Mouse (Mus musculus): ENCODE results near the gene Rhbdd1. TPM values are rescaled to one million over a fixed set of nuclear protein-coding genes. Genes with fewer than 3 reads are reported as not detected.

The Rhbdd1 gene
- total RNA-seq, 2 experiments from 2014 or later: 7.4 to 7.6 TPM

DNA sequence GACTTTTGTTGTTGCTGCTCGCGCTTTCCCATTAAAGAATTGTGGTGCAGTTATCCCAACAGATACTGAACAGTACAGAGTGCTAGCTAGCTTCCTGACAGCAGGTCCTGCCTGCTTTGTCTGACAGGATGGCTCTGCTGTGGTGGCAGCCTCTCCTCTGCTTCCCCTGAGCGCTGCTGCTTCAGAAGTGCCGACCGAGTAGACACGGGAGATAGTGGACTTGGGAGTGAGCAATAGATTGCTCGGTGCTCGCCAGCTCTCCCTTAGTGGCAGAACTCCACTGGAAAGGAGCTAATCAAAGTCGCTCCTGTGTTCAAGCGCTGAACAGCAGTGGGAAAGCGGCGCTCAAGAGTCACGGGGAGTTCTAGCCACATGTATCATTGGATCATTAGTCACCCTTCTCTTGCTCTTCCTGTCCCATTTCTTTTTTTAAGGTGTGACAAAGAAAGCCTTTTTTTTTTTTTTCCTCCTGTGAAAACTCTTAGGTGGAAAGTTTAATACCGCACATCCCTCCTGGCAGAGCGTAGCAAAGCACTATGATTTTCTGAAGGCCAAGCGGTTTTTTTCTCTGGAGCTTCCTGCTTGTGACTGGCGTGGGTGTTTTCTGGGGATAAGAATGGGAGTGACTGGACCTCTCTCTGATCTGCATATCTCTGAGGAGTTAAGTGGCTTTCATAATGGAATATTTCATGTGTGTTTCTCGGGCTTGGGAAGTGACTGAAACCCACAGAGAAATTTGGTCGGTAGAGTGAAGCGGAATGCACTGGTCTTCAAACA, 42.8 kb downstream of the Rhbdd1 start:
- H3K4me3 ChIP-seq: peak overlapping the region; percentile 42
- H3K27ac ChIP-seq: peak overlapping the region; percentile 18; the same call in 1 of the 2 replicates
- DNase-seq (ENCODE audit: low spot score in 2 of 2): peak; percentile 3 to 18
- peak; percentile 26; the same call in 1 of the 2 replicates for TF ChIP-seq CTCF (conservative IDR thresholded peaks at IDR 0.05)

- TF ChIP-seq CTCF (conservative IDR thresholded peaks at IDR 0.05): no peak
- no peak overlapping the region for H3K27ac ChIP-seq
- no peak overlapping the region for H3K4me3 ChIP-seq
- DNase-seq (ENCODE audit: low spot score in 2 of 2): no peak
These were observed 43.4 kb downstream of the Rhbdd1 start for GRCm38 (mm10) chr1:82359648-82360026.

DNA sequence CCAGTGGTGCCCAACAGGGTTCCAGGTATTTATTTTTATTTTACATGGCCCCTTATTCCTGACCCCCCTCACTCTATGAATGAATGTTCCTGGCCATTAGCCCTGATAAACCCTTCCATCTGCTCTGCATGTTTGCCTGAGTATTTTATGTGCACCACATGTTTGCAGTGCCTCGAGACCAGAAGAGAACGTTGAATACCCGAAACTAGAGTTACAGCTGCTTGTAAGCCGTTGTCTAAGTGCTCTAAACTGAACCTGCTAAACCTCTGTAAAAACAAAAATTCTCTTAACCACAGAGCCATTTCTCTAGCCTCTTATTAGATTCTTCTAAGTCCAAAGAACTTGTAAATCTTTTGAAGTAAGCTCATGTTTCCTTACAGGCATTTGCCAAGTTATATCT, 45.0 kb downstream of the Rhbdd1 start:
- no peak for TF ChIP-seq CTCF (conservative IDR thresholded peaks at IDR 0.05)
- no peak overlapping the region for H3K27ac ChIP-seq
- H3K4me3 ChIP-seq: no peak overlapping the region
- DNase-seq (ENCODE audit: low spot score in 2 of 2): no peak

- no peak overlapping the region for H3K27ac ChIP-seq
- H3K4me3 ChIP-seq: no peak overlapping the region
- no peak for TF ChIP-seq CTCF (conservative IDR thresholded peaks at IDR 0.05)
- DNase-seq (ENCODE audit: low spot score in 2 of 2): peak in 1 of 2 experiments; percentile 3
These were observed 45.9 kb downstream of the Rhbdd1 start for GRCm38 (mm10) chr1:82362165-82362564.

DNA sequence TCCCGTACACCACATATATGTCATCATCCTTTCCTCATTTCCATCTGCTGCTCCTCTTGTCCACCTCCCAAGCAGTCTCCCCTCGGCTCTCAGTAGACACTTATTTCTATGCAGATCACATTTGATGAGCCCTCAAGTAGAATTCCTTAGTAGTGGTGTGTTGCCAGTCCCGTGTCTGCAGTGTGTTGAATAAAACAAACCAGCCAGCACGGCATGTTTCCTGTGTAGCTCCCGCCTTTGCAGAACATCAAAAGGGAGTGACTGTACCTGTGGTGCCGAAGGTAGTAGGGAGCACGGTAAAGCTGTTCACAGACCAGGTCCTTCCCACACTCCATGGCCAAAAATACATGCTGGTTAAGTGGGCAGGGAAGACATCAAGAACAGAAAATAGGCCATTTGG, 47.8 kb downstream of the Rhbdd1 start:
- Histone ChIP-seq H3K4me3 (no peak overlapping the region), H3K27ac (no peak overlapping the region)
- DNase-seq (ENCODE audit: low spot score in 2 of 2): no peak
- TF ChIP-seq CTCF (conservative IDR thresholded peaks at IDR 0.05): no peak

DNA sequence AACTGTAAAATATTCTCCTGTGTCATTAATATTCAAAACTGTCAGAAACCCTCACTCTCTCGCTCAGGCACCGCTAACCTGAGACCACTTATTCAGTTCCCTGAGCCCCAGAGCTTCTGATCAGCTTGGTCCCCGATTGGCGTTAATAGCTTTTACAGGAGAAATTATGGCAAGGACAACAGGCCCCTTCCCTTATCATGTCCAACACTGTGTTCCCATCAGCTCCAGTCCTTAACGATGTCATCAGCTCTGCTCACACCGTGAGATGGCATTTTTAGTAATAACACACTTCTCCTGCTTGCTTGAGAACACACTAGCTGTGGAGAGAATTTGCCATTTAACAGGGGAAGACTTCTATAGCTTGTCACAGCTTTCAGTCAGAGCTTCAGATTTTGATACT, 48.2 kb downstream of the Rhbdd1 start:
- TF ChIP-seq CTCF (conservative IDR thresholded peaks at IDR 0.05): no peak

GRCm38 (mm10) chr1:82371636-82372428, 55.6 kb downstream of the Rhbdd1 start:
- no peak overlapping the region for H3K27ac ChIP-seq
- no peak overlapping the region for H3K4me3 ChIP-seq
- no peak for DNase-seq (ENCODE audit: low spot score in 2 of 2)
- peak; percentile 20; the same call in 1 of the 2 replicates for TF ChIP-seq CTCF (conservative IDR thresholded peaks at IDR 0.05)

More for the DNA sequence above, 48.2 kb downstream of the Rhbdd1 start:
- H3K4me3 ChIP-seq: no peak overlapping the region
- H3K27ac ChIP-seq: no peak overlapping the region
- no peak for DNase-seq (ENCODE audit: low spot score in 2 of 2)

DNA sequence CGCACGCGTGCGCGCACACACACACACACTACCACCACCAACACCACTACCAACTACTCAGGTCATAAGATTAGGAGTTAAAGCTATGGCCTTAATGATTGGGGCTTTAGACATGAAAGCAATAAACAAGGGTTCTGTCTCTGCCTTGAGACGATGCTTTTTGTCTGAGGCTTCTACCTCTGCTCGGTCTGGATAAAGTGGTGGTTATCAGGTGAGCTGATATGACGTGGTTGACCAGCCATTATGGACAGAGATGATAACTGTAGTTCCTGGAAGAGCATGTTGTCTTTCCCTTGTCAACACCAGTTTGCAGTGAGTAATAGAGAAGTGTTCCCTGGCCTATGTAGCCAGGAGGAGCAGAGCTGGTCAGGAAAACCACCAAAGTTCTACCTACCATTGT, 57.7 kb downstream of the Rhbdd1 start:
- Histone ChIP-seq H3K27ac (no peak overlapping the region), H3K4me3 (no peak overlapping the region)
- TF ChIP-seq CTCF (conservative IDR thresholded peaks at IDR 0.05): no peak
- no peak for DNase-seq (ENCODE audit: low spot score in 2 of 2)

DNA sequence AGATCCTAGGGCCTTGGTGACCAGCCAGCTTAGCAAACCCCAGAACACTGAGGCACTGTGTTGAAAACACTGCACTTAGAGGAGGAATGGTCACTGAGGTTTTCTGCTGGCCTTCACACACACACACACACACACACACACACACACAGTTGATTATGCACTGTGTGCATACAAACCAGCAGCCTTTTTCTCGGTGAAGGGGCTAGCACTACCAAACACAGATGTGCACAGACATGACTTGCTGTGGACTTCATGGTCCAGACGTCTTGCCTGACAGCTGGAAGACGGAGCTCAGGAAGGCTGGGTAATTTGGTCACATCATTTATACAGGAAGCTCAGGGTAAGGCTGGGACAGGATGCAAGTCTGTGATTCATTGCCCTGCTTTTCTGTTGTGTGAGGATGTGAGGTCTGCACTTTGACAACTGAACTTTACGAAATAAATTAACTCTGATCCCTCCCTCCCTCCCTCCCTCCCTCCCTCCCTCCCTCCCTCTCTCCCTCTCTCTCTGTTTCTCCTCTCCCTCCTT, 58.6 kb downstream of the Rhbdd1 start:
- TF ChIP-seq CTCF (conservative IDR thresholded peaks at IDR 0.05): no peak
- Histone ChIP-seq H3K27ac (no peak overlapping the region), H3K4me3 (no peak overlapping the region)
- no peak for DNase-seq (ENCODE audit: low spot score in 2 of 2)

DNA sequence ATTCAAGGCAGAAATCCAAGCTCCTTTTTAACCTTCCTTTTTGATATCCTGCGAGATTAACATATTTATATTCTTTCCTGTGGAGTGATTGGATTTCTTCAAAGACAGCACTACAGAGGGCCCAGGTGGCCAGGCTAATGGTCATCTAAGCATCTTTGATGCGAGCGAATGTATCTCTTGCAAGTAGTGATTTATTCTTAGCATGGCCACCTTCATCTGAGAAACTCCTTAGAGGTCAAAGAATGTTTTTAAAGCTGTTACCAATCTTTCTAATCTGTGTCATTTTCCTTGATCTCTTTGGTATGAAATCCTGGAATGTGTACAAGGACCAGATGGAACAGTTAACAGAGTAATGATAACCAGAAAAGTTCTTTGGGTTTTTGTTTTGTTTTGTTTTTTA, 59.2 kb downstream of the Rhbdd1 start:
- no peak for TF ChIP-seq CTCF (conservative IDR thresholded peaks at IDR 0.05)
- Histone ChIP-seq H3K4me3 (no peak overlapping the region), H3K27ac (no peak overlapping the region)
- no peak for DNase-seq (ENCODE audit: low spot score in 2 of 2)

DNA sequence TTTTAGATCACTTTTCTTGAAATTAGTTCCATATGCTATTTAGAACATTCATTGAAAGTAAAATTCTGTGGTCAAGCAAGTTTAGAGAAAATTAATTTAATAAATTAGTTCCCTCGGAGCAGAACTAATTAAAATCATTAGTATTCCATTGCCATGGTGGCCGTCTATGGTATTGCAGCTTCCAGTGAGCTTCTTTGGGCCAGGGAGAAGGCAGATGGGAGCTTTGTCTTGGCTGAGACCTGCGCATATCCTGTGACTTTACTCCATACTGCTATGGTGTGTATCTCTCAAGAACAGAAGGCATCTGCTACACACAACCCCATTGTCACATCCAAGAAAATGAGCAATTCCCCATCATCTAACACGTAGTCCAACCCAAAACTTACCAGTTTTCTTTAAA, 65.7 kb downstream of the Rhbdd1 start:
- DNase-seq (ENCODE audit: low spot score in 2 of 2): no peak
- peak; percentile 70 for TF ChIP-seq CTCF (conservative IDR thresholded peaks at IDR 0.05)
- no peak overlapping the region for H3K27ac ChIP-seq
- H3K4me3 ChIP-seq: no peak overlapping the region

- Histone ChIP-seq H3K27ac (no peak overlapping the region), H3K4me3 (no peak overlapping the region)
- TF ChIP-seq CTCF (conservative IDR thresholded peaks at IDR 0.05): no peak
- DNase-seq (ENCODE audit: low spot score in 2 of 2): no peak
These were observed 67.9 kb downstream of the Rhbdd1 start for GRCm38 (mm10) chr1:82384106-82384505.

DNA sequence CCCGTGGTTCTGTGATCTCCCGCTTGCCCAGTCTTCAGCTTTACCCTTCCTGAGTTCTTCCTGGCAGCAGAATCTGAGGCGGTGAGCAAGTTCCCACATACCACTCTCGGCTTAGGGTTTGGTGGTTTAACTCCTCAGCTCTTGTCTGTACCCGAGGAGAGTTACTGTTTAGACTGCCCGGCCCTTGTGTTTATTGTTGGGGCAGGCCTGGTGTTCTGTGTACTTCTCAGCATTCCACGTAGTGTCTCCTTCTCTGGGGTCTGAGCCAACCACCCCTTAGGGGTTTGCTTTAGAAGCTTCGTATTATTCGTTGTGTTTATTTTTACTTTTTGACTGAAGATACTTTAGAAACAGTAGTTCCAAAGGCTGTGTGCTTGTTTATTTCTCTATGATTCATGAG, 68.8 kb downstream of the Rhbdd1 start:
- Histone ChIP-seq H3K4me3 (no peak overlapping the region), H3K27ac (peak overlapping the region; percentile 44; the same call in 1 of the 2 replicates)
- DNase-seq (ENCODE audit: low spot score in 2 of 2): no peak
- no peak for TF ChIP-seq CTCF (conservative IDR thresholded peaks at IDR 0.05)
